Mouse (Mus musculus): Measurements from ENCODE around the gene Lmod2. TPM values are rescaled to one million over a fixed set of nuclear protein-coding genes. Genes with fewer than 3 reads are reported as not detected.

Gene Lmod2
- polyA plus RNA-seq, 1 experiment from 2014 or later: not detected

DNA sequence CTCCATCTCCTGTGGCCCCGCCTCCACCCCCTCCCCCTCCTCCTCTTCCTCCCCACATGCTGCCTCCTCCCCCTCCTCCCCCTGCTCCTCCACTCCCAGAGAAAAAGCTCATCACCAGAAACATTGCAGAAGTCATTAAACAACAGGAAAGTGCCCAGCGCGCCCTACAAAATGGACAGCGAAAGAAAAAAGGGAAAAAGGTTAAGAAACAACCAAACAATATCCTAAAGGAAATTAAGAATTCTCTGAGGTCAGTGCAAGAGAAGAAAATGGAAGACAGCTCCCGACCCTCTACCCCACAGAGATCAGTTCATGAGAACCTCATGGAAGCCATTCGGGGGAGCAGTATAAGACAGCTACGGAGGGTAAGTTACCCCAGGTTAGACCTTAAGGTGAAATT lies 6.7 kb downstream of the Lmod2 start:
- no peak overlapping the region for H3K27ac ChIP-seq
- H3K4me3 ChIP-seq: no peak overlapping the region
- no peaks in the 10 kb centered on the region; the same call in 1 of the 2 replicates for H3K4me1 ChIP-seq
- no peak overlapping the region for H3K9ac ChIP-seq
- H3K36me3 ChIP-seq: no peaks in the 10 kb centered on the region
- no peaks in the 10 kb centered on the region for H3K27me3 ChIP-seq
- no peaks in the 10 kb centered on the region for H3K9me3 ChIP-seq (replicated peaks)
- H3K4me2 ChIP-seq (replicated peaks): no peak overlapping the region
- ATAC-seq (ENCODE audit: low FRiP score): no peak
- WGBS: 89% methylated on average over 7 of the region's 7 CpGs

GRCm38 (mm10) chr6:24605631-24606030 lies 8.1 kb downstream of the Lmod2 start:
- Histone ChIP-seq H3K4me1 (no peaks in the 10 kb centered on the region), H3K4me2 (replicated peaks) (no peak overlapping the region), H3K27ac (no peak overlapping the region), H3K36me3 (no peaks in the 10 kb centered on the region), H3K27me3 (no peaks in the 10 kb centered on the region), H3K9me3 (replicated peaks) (no peaks in the 10 kb centered on the region), H3K9ac (no peak overlapping the region), H3K4me3 (no peak overlapping the region)
- WGBS: 94% methylated on average over 8 of the region's 8 CpGs
- no peak for ATAC-seq (ENCODE audit: low FRiP score)

DNA sequence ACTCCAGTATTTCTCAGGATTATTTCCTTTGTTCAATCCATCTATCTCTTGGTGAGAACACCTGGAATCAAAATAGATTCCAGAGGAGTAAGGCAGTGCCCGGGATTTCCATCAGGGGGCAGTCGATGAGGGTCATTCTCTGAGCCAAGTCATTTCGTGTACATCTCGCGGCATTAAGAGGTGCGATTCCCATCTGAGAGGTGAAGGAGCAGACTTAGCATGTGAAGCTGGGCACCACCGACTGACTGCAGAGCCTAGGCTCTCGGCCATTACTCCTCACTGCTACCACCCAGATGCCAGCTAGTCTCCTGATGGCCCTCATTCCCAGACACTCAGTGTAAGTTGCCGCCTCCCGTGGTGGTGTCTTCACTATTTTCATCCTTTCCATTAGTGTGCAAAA lies 8.9 kb downstream of the Lmod2 start:
- WGBS: 85% methylated on average over 10 of the region's 10 CpGs
- Histone ChIP-seq H3K4me3 (no peak overlapping the region), H3K4me2 (replicated peaks) (no peak overlapping the region), H3K9ac (no peak overlapping the region), H3K9me3 (replicated peaks) (no peaks in the 10 kb centered on the region), H3K27me3 (no peaks in the 10 kb centered on the region), H3K4me1 (no peaks in the 10 kb centered on the region), H3K36me3 (no peaks in the 10 kb centered on the region), H3K27ac (no peak overlapping the region)
- ATAC-seq (ENCODE audit: low FRiP score): no peak

DNA sequence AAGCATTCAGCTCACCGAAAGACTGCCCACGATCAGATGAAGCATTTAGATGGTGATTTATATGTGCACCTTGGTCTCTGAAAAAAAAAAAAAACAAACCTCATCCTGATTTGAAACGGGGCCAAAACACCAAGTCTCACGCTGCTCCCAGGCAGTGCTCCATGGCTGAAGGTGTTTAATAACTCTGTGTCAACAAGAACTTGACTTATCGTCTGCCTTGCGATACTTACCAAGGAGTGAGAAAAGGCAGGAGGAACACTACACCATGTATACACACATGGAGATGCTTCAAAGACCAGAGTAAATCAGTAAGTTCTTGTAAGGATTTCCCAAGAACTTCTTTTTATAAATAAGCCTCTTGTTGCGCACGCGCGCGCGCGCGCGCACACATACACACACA lies 10.0 kb downstream of the Lmod2 start:
- Histone ChIP-seq H3K4me1 (no peaks in the 10 kb centered on the region), H3K9me3 (replicated peaks) (no peaks in the 10 kb centered on the region), H3K4me3 (no peak overlapping the region), H3K4me2 (replicated peaks) (no peak overlapping the region), H3K9ac (no peak overlapping the region), H3K36me3 (peaks cover 3% of the 10 kb centered on the region; the same call in 1 of the 2 replicates), H3K27me3 (no peaks in the 10 kb centered on the region), H3K27ac (no peak overlapping the region)
- WGBS: 91% methylated on average over 15 of the region's 15 CpGs
- ATAC-seq (ENCODE audit: low FRiP score): no peak

- Histone ChIP-seq H3K27ac (no peak overlapping the region), H3K36me3 (peaks cover 5% of the 10 kb centered on the region), H3K4me1 (no peaks in the 10 kb centered on the region), H3K4me2 (replicated peaks) (no peak overlapping the region), H3K4me3 (no peak overlapping the region), H3K9ac (no peak overlapping the region), H3K9me3 (replicated peaks) (no peaks in the 10 kb centered on the region), H3K27me3 (no peaks in the 10 kb centered on the region)
- ATAC-seq (ENCODE audit: low FRiP score): no peak
- WGBS: 78% methylated on average over 4 of the region's 4 CpGs
Measured at GRCm38 (mm10) chr6:24608129-24608528, 10.6 kb downstream of the Lmod2 start.

DNA sequence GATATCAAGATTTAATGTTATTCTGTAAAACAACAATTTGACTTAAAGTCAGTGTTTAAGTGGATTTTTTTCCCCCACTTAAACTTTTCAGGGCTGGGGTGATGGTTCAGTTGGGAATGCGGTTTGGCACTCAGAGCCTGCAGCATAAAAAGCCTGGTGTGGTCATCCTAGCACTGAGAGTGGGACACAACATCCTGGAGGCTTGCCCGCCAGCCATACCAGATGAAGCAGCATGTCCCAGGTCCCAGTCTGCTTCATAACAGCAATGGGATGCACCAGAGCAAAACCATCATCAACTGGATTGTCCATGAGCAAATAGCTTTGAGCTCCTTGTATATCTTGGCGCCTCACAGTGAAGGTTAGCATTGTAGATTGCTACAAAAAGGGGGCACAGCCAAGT lies 11.1 kb downstream of the Lmod2 start:
- H3K9me3 ChIP-seq (replicated peaks): no peaks in the 10 kb centered on the region
- no peak overlapping the region for H3K4me2 ChIP-seq (replicated peaks)
- H3K27ac ChIP-seq: no peak overlapping the region
- H3K9ac ChIP-seq: no peak overlapping the region
- H3K4me1 ChIP-seq: no peaks in the 10 kb centered on the region
- H3K4me3 ChIP-seq: no peak overlapping the region
- no peak for ATAC-seq (ENCODE audit: low FRiP score)
- peaks cover 9% of the 10 kb centered on the region for H3K36me3 ChIP-seq
- H3K27me3 ChIP-seq: no peaks in the 10 kb centered on the region
- 88% methylated on average over 3 of the region's 3 CpGs for WGBS

GRCm38 (mm10) chr6:24609531-24609930 lies 12.0 kb downstream of the Lmod2 start:
- H3K4me2 ChIP-seq (replicated peaks): no peak overlapping the region
- H3K36me3 ChIP-seq: peaks cover 12% of the 10 kb centered on the region
- no peak overlapping the region for H3K4me3 ChIP-seq
- H3K9ac ChIP-seq: no peak overlapping the region
- H3K9me3 ChIP-seq (replicated peaks): no peaks in the 10 kb centered on the region
- no peak for ATAC-seq (ENCODE audit: low FRiP score)
- H3K4me1 ChIP-seq: no peaks in the 10 kb centered on the region
- WGBS: 80% methylated on average over 4 of the region's 4 CpGs
- no peaks in the 10 kb centered on the region for H3K27me3 ChIP-seq
- no peak overlapping the region for H3K27ac ChIP-seq

DNA sequence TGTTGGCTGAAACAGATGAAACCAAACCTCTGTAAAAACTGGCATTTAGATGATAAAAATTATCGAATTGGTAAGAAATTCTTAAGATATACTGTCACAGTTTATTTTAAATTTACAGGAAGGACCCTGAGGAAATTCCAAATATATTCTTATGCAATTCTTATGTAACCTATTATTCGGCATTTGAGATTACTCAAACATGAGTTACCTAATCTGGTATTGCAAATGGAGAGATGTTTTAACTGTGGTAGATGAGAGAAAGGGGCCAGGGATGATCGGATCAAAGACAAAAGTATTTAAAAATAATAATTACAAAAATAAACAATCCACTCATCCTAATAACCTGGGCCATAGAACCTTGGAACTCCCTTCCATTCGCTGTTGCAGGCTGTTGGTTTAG lies 12.8 kb downstream of the Lmod2 start:
- Histone ChIP-seq H3K4me3 (no peak overlapping the region), H3K27me3 (no peaks in the 10 kb centered on the region), H3K4me2 (replicated peaks) (no peak overlapping the region), H3K9ac (no peak overlapping the region), H3K4me1 (no peaks in the 10 kb centered on the region), H3K27ac (no peak overlapping the region), H3K9me3 (replicated peaks) (no peaks in the 10 kb centered on the region), H3K36me3 (peaks cover 20% of the 10 kb centered on the region)
- no peak for ATAC-seq (ENCODE audit: low FRiP score)
- 88% methylated on average over 4 of the region's 4 CpGs for WGBS

DNA sequence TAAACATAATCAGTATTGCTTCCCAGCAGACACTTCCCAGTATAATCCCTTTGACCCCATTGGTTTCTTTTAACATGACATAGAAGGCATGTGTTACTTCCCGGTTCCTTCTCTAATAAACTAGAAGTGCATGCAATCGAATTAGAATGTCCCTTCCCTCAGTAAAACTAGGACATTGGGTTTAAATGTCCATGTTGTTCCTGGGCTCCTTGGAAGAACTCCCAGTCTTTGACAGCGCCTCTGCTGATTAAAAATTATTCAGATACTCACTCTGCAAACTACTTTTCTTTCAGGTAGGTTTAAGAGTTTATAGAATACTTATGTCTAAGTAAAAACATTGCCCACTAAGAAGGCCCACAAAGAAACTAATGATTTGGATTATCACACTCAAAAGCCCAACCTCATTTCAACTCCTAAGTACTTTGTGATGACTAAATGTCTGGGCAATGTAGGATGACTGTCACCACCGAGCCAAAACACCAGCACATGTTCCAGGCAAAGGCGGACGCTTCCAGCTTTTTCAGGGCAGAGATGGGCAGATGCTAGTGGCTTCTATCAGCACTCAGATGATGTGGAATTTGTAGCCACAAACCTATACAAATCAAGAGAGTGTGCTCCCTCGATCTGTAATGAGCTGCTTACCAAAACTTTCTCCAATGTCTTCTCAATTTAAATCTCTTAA lies 14.7 kb downstream of the Lmod2 start:
- Histone ChIP-seq H3K9ac (no peak overlapping the region), H3K27me3 (no peaks in the 10 kb centered on the region), H3K4me1 (no peaks in the 10 kb centered on the region), H3K4me3 (no peak overlapping the region), H3K36me3 (peaks cover 29% of the 10 kb centered on the region), H3K4me2 (replicated peaks) (no peak overlapping the region), H3K9me3 (replicated peaks) (no peaks in the 10 kb centered on the region), H3K27ac (no peak overlapping the region)
- ATAC-seq (ENCODE audit: low FRiP score): no peak
- 93% methylated on average over 7 of the region's 7 CpGs for WGBS

DNA sequence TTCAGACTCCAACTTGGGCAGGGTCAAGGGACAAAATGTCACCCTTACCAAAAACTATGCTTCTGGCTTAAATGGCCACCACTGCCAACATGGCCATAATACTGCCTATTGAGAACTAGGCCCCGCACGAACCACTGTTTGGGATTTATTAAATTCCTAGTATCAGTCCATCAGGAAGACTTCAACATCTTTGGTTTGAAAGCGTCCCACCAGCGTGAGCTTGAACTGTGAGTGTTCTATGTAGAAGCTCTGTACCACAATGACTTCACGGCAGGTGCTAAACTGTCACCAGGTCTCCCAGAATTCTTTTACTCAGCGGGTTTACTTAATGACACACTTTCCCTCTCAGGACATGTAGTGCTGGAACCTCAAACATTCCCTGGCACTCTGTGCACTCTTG lies 15.8 kb downstream of the Lmod2 start:
- WGBS: 98% methylated on average over 6 of the region's 6 CpGs
- H3K9ac ChIP-seq: no peak overlapping the region
- peaks cover 39% of the 10 kb centered on the region for H3K36me3 ChIP-seq
- H3K9me3 ChIP-seq (replicated peaks): no peaks in the 10 kb centered on the region
- no peak overlapping the region for H3K4me3 ChIP-seq
- no peak overlapping the region for H3K4me2 ChIP-seq (replicated peaks)
- no peaks in the 10 kb centered on the region for H3K4me1 ChIP-seq
- no peak overlapping the region for H3K27ac ChIP-seq
- no peaks in the 10 kb centered on the region for H3K27me3 ChIP-seq
- ATAC-seq (ENCODE audit: low FRiP score): no peak

DNA sequence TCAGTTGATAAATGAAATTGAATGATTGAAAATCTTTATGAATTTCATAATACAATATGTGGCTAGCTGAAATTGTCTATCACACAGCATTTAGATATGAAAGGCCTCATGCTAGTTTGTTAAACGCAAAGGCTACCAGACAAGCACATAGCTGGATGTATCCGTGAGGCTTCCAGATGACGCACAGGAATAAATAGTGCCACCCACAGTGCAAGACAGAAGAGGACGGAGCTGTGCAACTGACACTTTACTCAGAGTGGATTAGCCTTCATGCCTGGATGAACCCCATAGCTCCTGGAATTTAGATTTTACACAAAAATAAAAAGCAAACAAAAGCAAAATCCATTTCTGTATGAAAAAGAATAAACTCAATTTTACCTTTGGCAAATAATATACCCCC lies 16.4 kb downstream of the Lmod2 start:
- WGBS: 76% methylated on average over 4 of the region's 4 CpGs

GRCm38 (mm10) chr6:24616746-24617145 lies 19.2 kb downstream of the Lmod2 start:
- Histone ChIP-seq H3K9me3 (replicated peaks) (no peaks in the 10 kb centered on the region), H3K4me3 (no peak overlapping the region), H3K9ac (no peak overlapping the region), H3K36me3 (peaks cover 47% of the 10 kb centered on the region), H3K27me3 (no peaks in the 10 kb centered on the region), H3K4me1 (no peaks in the 10 kb centered on the region), H3K27ac (no peak overlapping the region), H3K4me2 (replicated peaks) (no peak overlapping the region)
- no peak for ATAC-seq (ENCODE audit: low FRiP score)
- WGBS: 77% methylated on average over 4 of the region's 4 CpGs

More for the DNA sequence above, 16.4 kb downstream of the Lmod2 start:
- H3K4me3 ChIP-seq: no peak overlapping the region
- no peaks in the 10 kb centered on the region for H3K27me3 ChIP-seq
- H3K9me3 ChIP-seq (replicated peaks): no peaks in the 10 kb centered on the region
- no peak overlapping the region for H3K27ac ChIP-seq
- no peak for ATAC-seq (ENCODE audit: low FRiP score)
- no peak overlapping the region for H3K4me2 ChIP-seq (replicated peaks)
- H3K9ac ChIP-seq: no peak overlapping the region
- H3K4me1 ChIP-seq: no peaks in the 10 kb centered on the region
- peaks cover 39% of the 10 kb centered on the region for H3K36me3 ChIP-seq

DNA sequence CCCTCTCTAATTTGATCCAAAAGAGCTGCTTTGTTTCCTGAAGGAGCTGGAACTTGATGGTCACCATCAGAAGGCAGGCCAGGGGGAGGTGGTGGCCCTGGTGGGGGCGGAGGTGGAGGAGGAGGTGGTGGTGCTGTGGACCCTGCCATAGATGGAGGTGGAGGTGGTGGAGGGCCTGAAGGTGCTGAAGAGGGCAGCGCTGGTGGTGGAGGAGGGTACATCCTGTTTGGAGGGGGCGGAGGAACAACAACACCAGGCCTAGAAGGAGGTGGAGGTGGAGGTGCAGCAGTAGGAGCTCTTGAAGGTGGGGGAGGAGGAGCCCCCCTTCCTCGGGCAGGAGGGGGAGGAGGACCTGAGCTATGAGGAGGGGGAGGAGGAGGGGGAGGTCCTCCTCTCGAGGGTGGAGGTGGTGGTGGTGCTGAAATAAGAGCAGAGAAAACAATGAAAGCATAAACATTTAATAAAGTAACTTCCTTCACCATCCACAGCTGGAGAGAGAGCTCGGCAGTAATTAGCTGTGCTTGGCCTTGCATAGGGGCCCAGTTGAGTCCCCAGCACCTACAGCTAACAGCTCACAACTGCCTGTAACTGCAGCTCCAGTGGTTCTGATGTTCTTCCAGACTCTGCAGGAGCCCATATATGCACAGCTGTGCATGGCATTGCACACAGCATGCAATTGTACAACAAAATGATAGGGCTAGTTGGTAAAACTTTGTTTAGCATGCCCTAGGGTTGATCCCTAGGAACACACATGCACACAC lies 21.9 kb downstream of the Lmod2 start:
- Histone ChIP-seq H3K4me3 (no peak overlapping the region), H3K4me2 (replicated peaks) (no peak overlapping the region), H3K27me3 (no peaks in the 10 kb centered on the region), H3K9me3 (replicated peaks) (no peaks in the 10 kb centered on the region), H3K4me1 (no peaks in the 10 kb centered on the region), H3K9ac (no peak overlapping the region), H3K27ac (no peak overlapping the region), H3K36me3 (peaks cover 43% of the 10 kb centered on the region)
- ATAC-seq (ENCODE audit: low FRiP score): peak; percentile 48; the same call in 1 of the 2 replicates
- WGBS: 66% methylated on average over 6 of the region's 6 CpGs

All from hindbrain, embryonic 12.5 days (tissue).